Mouse (Mus musculus): Measurements from ENCODE around the gene Dhrs11. TPM values are rescaled to one million over a fixed set of nuclear protein-coding genes. Genes with fewer than 3 reads are reported as not detected.

Gene Dhrs11
- 11.2 TPM for polyA plus RNA-seq (2014; fragmentation: Illumina TruSeq; extraction: RNeasy Lipid Tissue Mini Kit (QIAGEN cat#74804); ENCODE audit: low read depth, low replicate concordance)

GRCm38 (mm10) chr11:84828516-84829399 is at the start of gene Dhrs11:
Gene Dhrs11, minus strand, starts transcription at chr11:84828994.

GRCm38 (mm10) chr11:84870337-84871043 is 41.7 kb upstream of the Dhrs11 start, which contains the start of gene Ggnbp2:
Gene Ggnbp2, minus strand, starts transcription at chr11:84870817.

DNA sequence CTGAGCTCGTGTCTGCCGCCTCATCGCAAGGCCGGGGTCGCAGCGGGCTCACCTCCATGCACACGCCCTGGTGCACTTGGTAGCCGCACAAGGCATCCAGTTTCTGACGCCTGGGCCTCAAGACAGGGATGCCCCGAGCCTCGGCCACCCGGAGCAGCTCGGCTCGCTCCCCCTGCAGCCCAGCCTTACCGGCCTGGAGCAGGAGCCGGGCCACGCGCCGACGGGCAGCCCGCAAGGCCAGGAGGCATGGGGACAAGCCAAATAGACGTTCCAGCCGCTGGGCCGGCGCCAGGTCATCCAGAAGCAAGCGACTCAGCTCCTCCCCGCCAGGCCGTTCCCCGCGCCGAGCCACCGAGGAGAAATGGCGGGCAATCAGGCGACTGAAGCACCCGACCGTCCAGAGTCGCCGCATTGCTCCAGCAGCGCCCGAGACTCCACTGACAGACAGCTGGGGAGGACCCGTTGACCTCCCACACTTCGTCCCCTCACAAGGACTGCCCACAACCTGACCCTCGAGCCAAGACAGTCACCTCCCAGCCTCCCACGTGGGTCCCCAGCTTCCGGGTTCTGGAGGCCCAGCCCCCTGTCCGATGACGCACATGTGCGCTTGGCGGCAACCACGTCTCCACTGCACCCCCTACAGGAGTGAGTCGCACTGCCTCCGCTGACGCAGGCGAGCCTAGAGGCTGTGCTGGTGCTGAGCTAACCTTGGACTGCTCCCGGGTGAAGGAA is 9.7 kb downstream of the Dhrs11 start, which contains the start of gene Mrm1:
TSS of gene Mrm1 (minus strand) at position 555 of the 732 bp plus-strand sequence.

Other genes starting within 250 kb of the Dhrs11 start
- 0.69 TPM for gene Mrm1, start 9.5 kb downstream of the Dhrs11 start, polyA plus RNA-seq (2014; fragmentation: Illumina TruSeq; extraction: RNeasy Lipid Tissue Mini Kit (QIAGEN cat#74804); ENCODE audit: low read depth, low replicate concordance)
- gene Ggnbp2, start 41.8 kb upstream of the Dhrs11 start, polyA plus RNA-seq (2014; fragmentation: Illumina TruSeq; extraction: RNeasy Lipid Tissue Mini Kit (QIAGEN cat#74804); ENCODE audit: low read depth, low replicate concordance): 188 TPM
- gene Myo19, start 51.2 kb upstream of the Dhrs11 start, polyA plus RNA-seq (2014; fragmentation: Illumina TruSeq; extraction: RNeasy Lipid Tissue Mini Kit (QIAGEN cat#74804); ENCODE audit: low read depth, low replicate concordance): 1.6 TPM
- 8.8 TPM for gene Pigw, start 51.3 kb upstream of the Dhrs11 start, polyA plus RNA-seq (2014; fragmentation: Illumina TruSeq; extraction: RNeasy Lipid Tissue Mini Kit (QIAGEN cat#74804); ENCODE audit: low read depth, low replicate concordance)
- 5.2 TPM for gene Znhit3, start 87.4 kb upstream of the Dhrs11 start, polyA plus RNA-seq (2014; fragmentation: Illumina TruSeq; extraction: RNeasy Lipid Tissue Mini Kit (QIAGEN cat#74804); ENCODE audit: low read depth, low replicate concordance)
- not detected for gene Car4, start 128.8 kb upstream of the Dhrs11 start, polyA plus RNA-seq (2014; fragmentation: Illumina TruSeq; extraction: RNeasy Lipid Tissue Mini Kit (QIAGEN cat#74804); ENCODE audit: low read depth, low replicate concordance)

All from liver, adult 10 weeks (tissue).